Mouse (Mus musculus): ENCODE data around the gene Pnp2. TPM values are rescaled to one million over a fixed set of nuclear protein-coding genes. Genes with fewer than 3 reads are reported as not detected.
"Not testable (repeated sequence)": the region's sequence is repeated elsewhere in the genome, so short reads cannot be mapped to it uniquely, and the experiment has no call there.

Pnp2 gene
- total RNA-seq (2021) = under 1 TPM; 0.61 to 0.75 TPM

DNA sequence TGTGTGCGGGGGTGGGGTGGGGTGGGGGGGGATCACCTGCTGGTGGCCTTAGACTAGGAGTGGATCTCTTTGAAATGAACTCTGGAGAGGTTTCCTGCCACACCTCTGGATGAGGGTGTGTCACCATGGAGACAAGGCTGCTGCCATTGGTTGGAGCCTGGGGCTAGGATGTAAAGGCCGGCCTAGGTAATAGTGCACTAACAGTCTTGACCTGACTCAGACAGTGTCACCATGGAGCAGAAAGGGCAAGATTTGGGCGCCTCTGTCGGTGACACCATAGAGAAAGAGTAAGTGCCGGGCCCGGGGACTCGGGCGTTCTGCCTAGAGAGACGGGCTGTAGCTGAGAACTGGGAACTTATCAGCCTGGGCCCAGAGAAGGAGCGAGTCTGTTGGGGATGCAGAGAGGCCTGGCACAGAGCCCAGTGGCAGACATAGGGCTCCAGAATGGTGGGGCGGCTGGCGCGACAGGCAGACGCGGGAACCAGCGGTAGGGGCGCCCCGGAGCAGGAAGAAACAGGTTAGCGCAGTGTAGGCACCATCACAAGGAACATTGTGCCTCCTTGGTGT, at the start of gene Pnp2:
TSS of gene Pnp2 (plus strand) at position 51 of the 567 bp plus-strand sequence.
- DNase-seq (ENCODE audit: low spot score) = peak; percentile 29
- intact Hi-C loops (cut with DNase I) = not testable (repeated sequence)

- intact Hi-C loops (cut with DNase I) = no loop called here
- no peak for DNase-seq (ENCODE audit: low spot score)
Observed at GRCm38 (mm10) chr14:50908126-50908525, 47.7 kb upstream of the Pnp2 start.

DNA sequence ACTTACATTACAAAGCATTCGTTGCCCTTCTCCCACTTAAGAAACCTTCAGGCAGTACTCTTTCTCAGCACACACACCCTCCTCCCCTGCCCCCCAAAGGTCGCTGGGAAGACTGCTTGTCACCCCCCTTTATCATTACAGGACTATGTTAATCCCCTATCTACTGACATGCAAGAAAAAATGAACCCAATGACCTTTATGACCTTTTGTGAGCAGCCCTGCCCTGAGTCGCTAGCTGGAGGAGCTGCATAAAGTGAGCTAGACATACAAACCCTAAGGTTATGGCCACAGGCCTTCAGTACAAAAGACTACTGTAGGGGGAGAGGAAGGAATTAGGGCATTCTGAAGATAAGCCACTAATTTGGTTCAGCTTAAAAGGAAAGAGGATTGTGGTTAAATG, 44.4 kb upstream of the Pnp2 start:
- intact Hi-C loops (cut with DNase I) = no loop called here
- no peak for DNase-seq (ENCODE audit: low spot score)

GRCm38 (mm10) chr14:50923437-50923836, 32.4 kb upstream of the Pnp2 start:
- intact Hi-C loops (cut with DNase I) = loop anchor here (5.0 kb wide), 1 partner anchor 51 kb away; the partner anchor contains the start of gene Tep1
- DNase-seq (ENCODE audit: low spot score) = not testable (repeated sequence)

DNA sequence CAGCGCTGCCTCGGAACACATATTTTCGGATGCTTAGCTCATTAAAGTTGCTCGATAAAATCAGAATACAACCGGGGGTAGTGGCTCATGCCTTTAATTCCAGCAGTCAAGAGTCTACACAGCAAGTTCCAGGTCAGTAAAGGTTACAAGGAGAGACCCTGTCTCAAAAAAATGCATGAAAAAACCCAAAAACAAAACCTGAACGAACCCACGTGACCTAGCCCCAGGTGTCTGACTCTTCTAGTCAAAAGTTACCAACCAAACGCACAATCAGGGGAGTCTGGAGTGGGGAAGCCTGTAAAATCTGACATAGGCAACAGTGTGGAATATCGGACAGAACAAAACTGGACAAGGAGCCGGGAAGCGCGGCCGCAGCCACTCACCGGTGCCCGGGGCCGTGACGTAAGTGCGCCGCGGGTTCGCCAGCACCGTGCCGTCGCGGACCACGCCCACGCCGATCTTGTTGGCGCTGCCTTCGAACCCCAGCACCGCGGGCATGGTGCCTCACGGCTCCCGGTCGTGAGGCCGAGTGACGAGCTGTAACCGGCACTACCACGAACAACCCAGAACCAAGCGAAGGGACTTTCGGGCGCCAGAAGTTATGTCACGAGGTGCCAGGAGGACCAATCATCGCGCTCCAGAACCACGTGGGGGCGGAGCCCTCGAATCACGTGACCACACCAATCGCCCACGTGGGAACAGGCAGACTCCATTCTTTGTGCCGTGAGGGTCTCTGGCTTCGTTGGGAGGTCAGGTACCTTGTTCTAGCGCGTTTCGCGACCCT, 31.3 kb upstream of the Pnp2 start, which contains the start of the genes Osgep and Apex1:
TSS of gene Osgep (minus strand) at position 613 of the 784 bp plus-strand sequence.
TSS of gene Apex1 (plus strand) at position 688 of the 784 bp plus-strand sequence.
- intact Hi-C loops (cut with DNase I) = loop anchor here (5.0 kb wide), 3 partner anchors 52 to 163 kb away; partner anchors contain the start of genes Ccnb1ip1, Parp2 and Tep1
- peak; percentile 93 for DNase-seq (ENCODE audit: low spot score)

- no peak for DNase-seq (ENCODE audit: low spot score)
- intact Hi-C loops (cut with DNase I) = loop anchor here (5.0 kb wide), 2 partner anchors 118 to 162 kb away; partner anchors contain the start of genes Ccnb1ip1 and Parp2
Observed at GRCm38 (mm10) chr14:50925111-50925920, 30.5 kb upstream of the Pnp2 start.

GRCm38 (mm10) chr14:50927366-50927765, 28.4 kb upstream of the Pnp2 start:
- intact Hi-C loops (cut with DNase I) = loop anchor here (5.0 kb wide), 2 partner anchors 120 to 160 kb away; partner anchors contain the start of genes Ccnb1ip1 and Parp2
- no peak for DNase-seq (ENCODE audit: low spot score)

GRCm38 (mm10) chr14:50929951-50930350, 25.8 kb upstream of the Pnp2 start:
- intact Hi-C loops (cut with DNase I) = loop anchor here (5.0 kb wide), 5 partner anchors 47 to 157 kb away; partner anchors contain the start of genes Ccnb1ip1 and Parp2
- no peak for DNase-seq (ENCODE audit: low spot score)

DNA sequence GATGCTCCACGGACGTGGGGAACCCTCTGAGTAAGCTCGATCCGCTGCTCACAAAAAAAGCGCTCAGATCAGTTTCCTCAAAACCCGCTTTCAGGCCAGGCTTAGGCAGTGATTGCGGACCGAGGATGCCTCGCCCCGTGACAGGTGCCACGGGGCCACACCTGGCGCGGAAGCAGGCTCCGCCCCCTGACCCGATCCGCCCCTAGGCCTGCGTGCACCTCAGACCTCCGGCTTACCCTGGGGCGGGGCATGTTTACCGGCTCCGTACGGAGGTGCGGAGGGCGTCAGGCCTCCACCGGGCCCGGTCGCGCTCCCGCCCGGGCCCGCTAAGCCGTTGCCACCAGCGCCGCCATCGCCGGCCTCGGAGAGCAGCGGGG, 25.4 kb upstream of the Pnp2 start:
- intact Hi-C loops (cut with DNase I) = loop anchor here (5.0 kb wide), 3 partner anchors 47 to 132 kb away; no protein-coding TSS in a partner anchor
- DNase-seq (ENCODE audit: low spot score) = no peak

- peak; percentile 99 for DNase-seq (ENCODE audit: low spot score)
- intact Hi-C loops (cut with DNase I) = loop anchor here (5.0 kb wide), 3 partner anchors 46 to 131 kb away; no protein-coding TSS in a partner anchor
Observed at GRCm38 (mm10) chr14:50930754-50931492, 24.9 kb upstream of the Pnp2 start, which contains the start of the genes Pip4p1 and Pnp. TSS of gene Pip4p1 (minus strand) at chr14:50930856. TSS of gene Pnp (plus strand) at chr14:50931082.

- DNase-seq (ENCODE audit: low spot score) = no peak
- intact Hi-C loops (cut with DNase I) = loop anchor here (5.0 kb wide), 3 partner anchors 46 to 131 kb away; no protein-coding TSS in a partner anchor
Observed at GRCm38 (mm10) chr14:50931493-50932020, 24.2 kb upstream of the Pnp2 start.

DNA sequence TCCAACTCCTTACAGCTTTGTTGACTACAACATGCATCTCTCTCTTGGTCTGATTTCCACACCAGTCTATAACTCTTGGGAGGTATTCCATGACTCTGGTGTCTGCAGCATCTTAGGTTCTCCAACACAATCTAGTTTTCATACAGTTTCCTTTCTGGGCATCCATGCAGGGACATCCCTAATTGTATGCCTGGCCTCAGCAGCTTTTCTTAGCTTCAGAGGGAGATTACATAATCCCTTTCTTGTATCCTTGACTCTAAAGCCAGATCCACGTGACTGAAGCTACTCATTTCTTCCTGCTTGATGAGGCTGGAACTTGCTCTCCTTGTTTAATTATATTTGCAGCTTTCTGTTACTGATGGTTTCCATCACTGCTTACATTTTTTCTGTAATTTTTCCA, 19.1 kb upstream of the Pnp2 start:
- DNase-seq (ENCODE audit: low spot score) = no peak
- intact Hi-C loops (cut with DNase I) = no loop called here

GRCm38 (mm10) chr14:50938119-50938908, 17.5 kb upstream of the Pnp2 start:
- intact Hi-C loops (cut with DNase I) = no loop called here
- DNase-seq (ENCODE audit: low spot score) = no peak

DNA sequence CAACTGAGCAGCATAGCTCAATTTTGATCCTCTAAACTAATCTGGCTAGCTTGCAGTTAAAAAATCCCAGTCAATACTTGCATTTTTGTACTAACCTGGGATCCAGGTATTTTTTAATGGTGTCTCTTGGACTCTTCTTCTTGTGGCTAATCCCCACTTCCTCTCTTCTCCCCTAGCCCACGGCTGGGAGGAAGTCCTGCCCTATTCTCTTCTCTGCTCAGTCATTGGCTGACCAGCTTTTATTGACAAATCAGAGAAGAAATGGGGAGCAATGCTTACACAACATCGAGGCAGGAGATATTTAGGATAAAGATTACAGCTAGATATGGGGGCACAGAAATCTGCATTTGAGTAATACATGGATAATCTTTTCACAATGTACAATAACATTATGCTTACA, 16.9 kb upstream of the Pnp2 start:
- DNase-seq (ENCODE audit: low spot score) = no peak
- intact Hi-C loops (cut with DNase I) = no loop called here

DNA sequence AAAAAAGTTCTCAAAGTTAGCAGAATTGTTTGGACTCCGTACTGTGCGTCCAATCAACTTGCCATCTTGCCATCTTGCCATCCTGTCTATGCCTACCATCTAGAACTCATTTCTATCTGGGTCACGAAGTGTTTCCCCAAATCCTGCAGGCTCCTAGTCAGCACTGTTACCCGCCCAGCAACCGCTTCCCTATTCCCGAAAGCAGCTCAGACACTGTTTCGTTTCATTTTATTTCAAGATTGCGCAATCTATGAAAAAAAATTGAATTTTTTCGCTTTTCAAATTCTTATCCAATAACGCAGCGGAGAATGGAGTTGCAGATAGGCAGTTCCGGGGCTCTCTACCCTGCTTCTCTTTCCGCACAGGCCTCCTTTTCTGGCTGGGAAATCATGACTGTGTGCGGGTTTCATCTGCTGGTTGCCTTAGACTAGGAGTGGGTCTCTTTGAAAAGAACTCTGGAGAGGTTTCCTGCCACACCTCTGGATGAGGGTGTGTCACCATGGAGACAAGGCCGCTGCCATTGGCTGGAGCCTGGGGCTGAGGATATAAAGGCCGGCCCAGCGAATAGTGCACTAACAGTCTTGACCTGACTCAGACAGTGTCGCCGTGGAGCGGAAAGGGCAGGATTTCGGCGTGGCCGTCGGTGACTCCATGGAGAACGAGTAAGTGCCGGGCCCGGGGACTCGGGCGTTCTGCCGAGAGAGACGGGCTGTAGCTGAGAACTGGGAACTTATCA, 11.7 kb upstream of the Pnp2 start, which contains the start of gene Gm49342:
TSS of gene Gm49342 (plus strand) at position 586 of the 736 bp plus-strand sequence.
- intact Hi-C loops (cut with DNase I) = loop anchor here (5.0 kb wide), 1 partner anchor 68 kb away; no protein-coding TSS in a partner anchor
- DNase-seq (ENCODE audit: low spot score) = peak; percentile 94

- intact Hi-C loops (cut with DNase I) = loop anchor here (5.0 kb wide), 1 partner anchor 68 kb away; no protein-coding TSS in a partner anchor
Observed at GRCm38 (mm10) chr14:50944668-50945033, 11.1 kb upstream of the Pnp2 start.

GRCm38 (mm10) chr14:50945081-50945480, 10.7 kb upstream of the Pnp2 start:
- intact Hi-C loops (cut with DNase I); DNase-seq (ENCODE audit: low spot score): not testable (repeated sequence)

More at GRCm38 (mm10) chr14:50944668-50945033, 11.1 kb upstream of the Pnp2 start:
- DNase-seq (ENCODE audit: low spot score) = not testable (repeated sequence)
